8 mouse cellular contexts compared by ENCODE assay signal in the genomic region with DNA sequence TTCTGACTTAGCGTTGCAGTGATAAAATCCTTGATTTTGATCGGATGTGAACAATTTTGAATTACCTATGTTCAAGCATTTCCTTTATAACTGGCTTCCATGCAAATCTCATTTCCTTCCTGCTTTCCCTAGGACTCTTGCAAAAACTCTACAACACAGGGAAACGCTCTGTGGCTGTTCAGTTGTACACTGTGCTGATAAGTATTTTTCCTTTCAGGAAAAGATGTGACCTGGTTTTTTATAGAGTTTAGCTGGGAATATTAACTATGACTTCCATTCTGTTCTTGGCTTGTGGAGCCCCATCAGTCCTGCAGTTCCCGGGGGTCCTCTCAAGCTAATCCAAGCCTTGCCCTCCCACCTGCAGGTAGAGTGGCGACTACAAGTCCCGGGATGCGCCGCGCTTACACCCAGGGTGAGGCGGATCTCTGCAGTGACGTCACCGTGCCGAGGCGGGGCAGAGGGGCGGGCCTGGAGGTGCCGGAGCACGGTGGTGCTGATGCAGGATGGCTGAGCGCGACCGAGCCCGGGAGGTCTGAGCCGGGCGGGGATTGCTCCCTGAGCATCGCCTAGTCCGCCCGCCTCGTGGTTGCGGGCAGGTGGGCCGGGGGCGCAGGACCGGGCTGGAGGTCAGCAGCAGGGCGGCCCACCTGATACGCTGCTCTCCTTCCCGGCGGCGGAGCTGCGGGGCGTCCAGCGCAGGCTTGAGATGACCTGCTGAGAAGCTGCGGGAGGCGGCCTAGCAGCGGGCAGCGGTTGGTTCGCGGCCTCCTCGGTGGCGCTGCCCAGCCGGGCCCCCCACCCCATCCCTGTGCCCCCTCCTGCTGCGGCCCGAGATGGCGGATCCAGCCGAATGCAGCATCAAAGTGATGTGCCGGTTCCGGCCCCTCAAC. TPM values are rescaled to one million over a fixed set of nuclear protein-coding genes. Genes with fewer than 3 reads are reported as not detected.
DNase-seq lines count a peak whose midpoint lies in the region; ATAC-seq lines count a peak whose summit lies in the region.

Gene Kif5c, plus strand, starts transcription at position 470 of the 890 bp plus-strand sequence.

- intact Hi-C loops in left cerebral cortex, postnatal 36 days (cut with DNase I) = loop anchor here (5.0 kb wide), 1 partner anchor 47 kb away; no protein-coding TSS in a partner anchor

- no peaks in the 10 kb centered on the region for H3K27me3 ChIP-seq in embryonic facial prominence, embryonic 12.5 days
- no peaks in the 10 kb centered on the region for H3K27me3 ChIP-seq in midbrain, embryonic 10.5 days (ENCODE audit: low read depth, poor library complexity, severe bottlenecking)

- WGBS in embryonic facial prominence, embryonic 12.5 days = 5% methylated on average over 54 of the region's 54 CpGs
- whole genome bisulfite sequencing in midbrain, embryonic 10.5 days = 5% methylated on average over 53 of the region's 54 CpGs

- no peaks in the 10 kb centered on the region for H3K36me3 ChIP-seq in embryonic facial prominence, embryonic 12.5 days
- H3K36me3 ChIP-seq in midbrain, embryonic 10.5 days = peaks cover 23% of the 10 kb centered on the region

- peak; percentile 89 to 92 for DNase-seq in adrenal gland, postnatal 36 days
- DNase-seq in heart, adult 18-20 months = peak; percentile 83 to 86
- peak; percentile 80 for DNase-seq in kidney, adult 11 months
- peak; percentile 92 to 95 for DNase-seq in left cerebral cortex, postnatal 36 days (ENCODE audit: low spot score in 2 of 2)
- DNase-seq in midbrain, embryonic 10.5 days (ENCODE audit: low spot score) = peak; percentile 93
- peak; percentile 92 to 95 for DNase-seq in right cerebral cortex, postnatal 36 days (ENCODE audit: low spot score in 2 of 2)
- DNase-seq in urinary bladder, postnatal 36 days (ENCODE audit: low spot score in 2 of 2) = peak; percentile 78 to 84

- peak within 1 kb of the TSS; percentile 89 for H3K4me3 ChIP-seq in embryonic facial prominence, embryonic 12.5 days
- H3K4me3 ChIP-seq in midbrain, embryonic 10.5 days = peak within 1 kb of the TSS; percentile 98

- peaks cover 10% of the 10 kb centered on the region; the same call in 1 of the 2 replicates for H3K4me1 ChIP-seq in embryonic facial prominence, embryonic 12.5 days
- H3K4me1 ChIP-seq in midbrain, embryonic 10.5 days = peaks cover 23% of the 10 kb centered on the region

- ATAC-seq in embryonic facial prominence, embryonic 12.5 days (ENCODE audit: insufficient number of reproducible peaks, insufficient read depth, low FRiP score, low TSS enrichment) = peak; percentile 96

- H3K4me2 ChIP-seq in embryonic facial prominence, embryonic 12.5 days (replicated peaks) = peak within 1 kb of the TSS; percentile 85

- H3K9ac ChIP-seq in embryonic facial prominence, embryonic 12.5 days = peak within 1 kb of the TSS; percentile 79

- H3K9me3 ChIP-seq in embryonic facial prominence, embryonic 12.5 days = no peaks in the 10 kb centered on the region
- H3K9me3 ChIP-seq in midbrain, embryonic 10.5 days (replicated peaks) = peaks cover 18% of the 10 kb centered on the region; the same call in 1 of the 2 replicates

- peak within 1 kb of the TSS; percentile 60; the same call in 1 of the 2 replicates for H3K27ac ChIP-seq in embryonic facial prominence, embryonic 12.5 days
- peak within 1 kb of the TSS; percentile 96 for H3K27ac ChIP-seq in midbrain, embryonic 10.5 days (replicated peaks)

RNA-seq across cellular contexts. Expression of gene Kif5c, which starts in this region (rescaled TPM):
- 1 to 10 TPM; 4.8 to 5.4 TPM for total RNA-seq in adrenal gland, postnatal 36 days (2021)
- polyA plus RNA-seq in embryonic facial prominence, embryonic 12.5 days (2016; fragmentation: Nextera tagmentation; extraction: Ambion mirVana) = 25.9 and 30.1 TPM in 2 replicates
- total RNA-seq in heart, adult 18-20 months (2021) = under 1 TPM; 0.51 to 0.99 TPM
- total RNA-seq in left cerebral cortex, postnatal 36 days (2021) = 100 to 1,000 TPM; 591 to 630 TPM
- polyA plus RNA-seq in midbrain, embryonic 10.5 days (2016; fragmentation: Nextera tagmentation; extraction: Ambion mirVana) = 37.3 and 59.0 TPM in 2 replicates

Comparison
In these comparisons a context has a peak if more than half of its experiments do, and no peak if none do; other contexts are left out.
1. Peak in every context shown above with its lines: DNase-seq, ATAC-seq, H3K4me3 ChIP-seq and H3K27ac ChIP-seq.
2. RNA of gene Kif5c (total RNA-seq): 591 to 630 TPM in left cerebral cortex, postnatal 36 days; 4.8 to 5.4 TPM in adrenal gland, postnatal 36 days and 0.51 to 0.99 TPM in heart, adult 18-20 months; every median in the first group is over 10 times any median in the second.
3. Peak in DNase-seq in heart, adult 18-20 months; RNA of the gene not detected or under 1 TPM.